Mouse (Mus musculus) kidney, adult 2 months (tissue): Measurements from ENCODE around the gene Shisa8. TPM values are rescaled to one million over a fixed set of nuclear protein-coding genes. Genes with fewer than 3 reads are reported as not detected.

ENCODE experiments used
- DNase-seq: peaks from one replicate; pipeline ENCODE4 v3.0.0; 2021
- H3K27ac ChIP-seq: fragments of 200-500 bp; 2 replicates; pipeline ENCODE4 v1.5.1; 2012; ENCODE audit warnings: low read depth, low read length, control low read depth, inconsistent platforms; ENCODE audit not compliant: insufficient read depth
- H3K27me3 ChIP-seq: fragments of 200-500 bp; replicated peaks from 2 replicates; pipeline ENCODE4 v1.6.1; 2012; ENCODE audit warnings: mild to moderate bottlenecking, moderate library complexity, low read length, inconsistent platforms; ENCODE audit not compliant: control insufficient read depth, insufficient read depth
- H3K36me3 ChIP-seq: fragments of 200-500 bp; 2 replicates; pipeline ENCODE4 v1.6.1; 2012; ENCODE audit warnings: mild to moderate bottlenecking, moderate library complexity, low read length, inconsistent platforms; ENCODE audit not compliant: control insufficient read depth, insufficient read depth
- H3K4me1 ChIP-seq: fragments of 200-500 bp; 2 replicates; pipeline ENCODE4 v1.6.1; 2011; ENCODE audit warnings: low read length; ENCODE audit not compliant: control insufficient read depth, insufficient read depth
- H3K4me3 ChIP-seq: fragments of 200-500 bp; 2 replicates; pipeline ENCODE4 v1.5.1; 2011; ENCODE audit warnings: mild to moderate bottlenecking, low read depth, low read length, control low read depth; ENCODE audit not compliant: insufficient read depth
- CTCF ChIP-seq: fragments of 200-500 bp; conservative IDR thresholded peaks from 2 replicates; pipeline ENCODE4 v1.5.1; 2011; ENCODE audit warnings: low read depth, mild to moderate bottlenecking, control low read depth, low read length, moderate library complexity, mixed read lengths; ENCODE audit not compliant: insufficient read depth, insufficient read length
- POLR2A ChIP-seq: fragments of 200-500 bp; IDR thresholded peaks from one replicate; pipeline ENCODE4 v1.6.1; 2011; ENCODE audit warnings: low read depth, low read length, control low read depth
- WGBS: fragments of 180-500 bp; shearing (Covaris S2); methylation state at CpG from one replicate; pipeline ENCODE4 v1.1.7; 2018; 5-methylcytosine and 5-hydroxymethylcytosine counted together
- polyA plus RNA-seq: library from polyadenylated mRNA; depleted of rRNA; stranded (reverse); fragments of >200 nt; gene quantifications from 2 replicates; pipeline ENCODE4 v1.2.3, GENCODE M21; 2012

The Shisa8 gene
- polyA plus RNA-seq, 1 experiment: 0.09 TPM

GRCm38 (mm10) chr15:82231100-82231499, 18.5 kb upstream of the Shisa8 start:
- H3K4me3 ChIP-seq: no peak overlapping the region
- no peak overlapping the region for H3K27ac ChIP-seq
- H3K27me3 ChIP-seq: no peaks in the 10 kb centered on the region
- TF ChIP-seq CTCF (no peak), POLR2A (no peak)
- H3K4me1 ChIP-seq: no peaks in the 10 kb centered on the region
- no peak for DNase-seq
- H3K36me3 ChIP-seq: no peaks in the 10 kb centered on the region
- 74% methylated on average over 4 of the region's 4 CpGs for WGBS

GRCm38 (mm10) chr15:82230098-82230611, 17.5 kb upstream of the Shisa8 start:
- Histone ChIP-seq H3K27ac (no peak overlapping the region), H3K4me1 (no peaks in the 10 kb centered on the region), H3K4me3 (no peak overlapping the region), H3K27me3 (no peaks in the 10 kb centered on the region), H3K36me3 (no peaks in the 10 kb centered on the region)
- TF ChIP-seq CTCF: no peak
- no peak for TF ChIP-seq POLR2A
- WGBS: 86% methylated on average over 6 of the region's 6 CpGs
- no peak for DNase-seq

GRCm38 (mm10) chr15:82229542-82230045, 17.0 kb upstream of the Shisa8 start:
- no peak for TF ChIP-seq POLR2A
- TF ChIP-seq CTCF: no peak
- DNase-seq: no peak
- WGBS: 52% methylated on average over 11 of the region's 11 CpGs
- no peak overlapping the region for H3K27ac ChIP-seq
- H3K4me1 ChIP-seq: no peaks in the 10 kb centered on the region
- no peaks in the 10 kb centered on the region for H3K36me3 ChIP-seq
- H3K27me3 ChIP-seq: no peaks in the 10 kb centered on the region
- H3K4me3 ChIP-seq: no peak overlapping the region

- no peaks in the 10 kb centered on the region for H3K36me3 ChIP-seq
- H3K27ac ChIP-seq: no peak overlapping the region
- no peak for DNase-seq
- WGBS: 85% methylated on average over 5 of the region's 5 CpGs
- no peaks in the 10 kb centered on the region for H3K27me3 ChIP-seq
- no peaks in the 10 kb centered on the region for H3K4me1 ChIP-seq
- TF ChIP-seq POLR2A: no peak
- TF ChIP-seq CTCF: no peak
- no peak overlapping the region for H3K4me3 ChIP-seq
Observed at GRCm38 (mm10) chr15:82225769-82226168, 13.2 kb upstream of the Shisa8 start.

- WGBS: 54% methylated on average over 7 of the region's 7 CpGs
- TF ChIP-seq POLR2A (no peak), CTCF (no peak)
- no peak overlapping the region for H3K27ac ChIP-seq
- no peak for DNase-seq
- H3K4me3 ChIP-seq: no peak overlapping the region
- H3K36me3 ChIP-seq: no peaks in the 10 kb centered on the region
- no peaks in the 10 kb centered on the region for H3K27me3 ChIP-seq
- no peaks in the 10 kb centered on the region for H3K4me1 ChIP-seq
Observed at GRCm38 (mm10) chr15:82224602-82225215, 12.1 kb upstream of the Shisa8 start.

GRCm38 (mm10) chr15:82223657-82224601, 11.3 kb upstream of the Shisa8 start, which contains the start of gene Tnfrsf13c:
Tnfrsf13c (minus strand) TSS chr15:82224369.
- H3K36me3 ChIP-seq: no peaks in the 10 kb centered on the region
- H3K27ac ChIP-seq: no peak within 1 kb of the TSS
- 3% methylated on average over 43 of the region's 44 CpGs for WGBS
- no peak for DNase-seq
- no peaks in the 10 kb centered on the region for H3K4me1 ChIP-seq
- H3K27me3 ChIP-seq: no peaks in the 10 kb centered on the region
- TF ChIP-seq POLR2A: no peak
- TF ChIP-seq CTCF: no peak
- peak within 1 kb of the TSS; percentile 18; the same call in 1 of the 2 replicates for H3K4me3 ChIP-seq

- DNase-seq: no peak
- Histone ChIP-seq H3K27ac (no peak overlapping the region), H3K36me3 (no peaks in the 10 kb centered on the region), H3K4me1 (no peaks in the 10 kb centered on the region), H3K27me3 (no peaks in the 10 kb centered on the region), H3K4me3 (no peak overlapping the region)
- TF ChIP-seq POLR2A (no peak), CTCF (no peak)
- WGBS: 56% methylated on average over 7 of the region's 7 CpGs
Observed at GRCm38 (mm10) chr15:82223251-82223650, 10.6 kb upstream of the Shisa8 start.
